Mouse (Mus musculus) CH12.LX (cell line): ENCODE measurements around the gene Cep295nl. TPM values are rescaled to one million over a fixed set of nuclear protein-coding genes. Genes with fewer than 3 reads are reported as not detected.

Experiments used
- DNase-seq: peaks from one replicate; pipeline ENCODE4 v3.0.0-alpha.2; 2013; ENCODE audit errors: extremely low read depth
- H3K27ac ChIP-seq: 2 replicates; pipeline ENCODE4 v1.5.1; 2012; ENCODE audit warnings: low read depth, mild to moderate bottlenecking, control low read depth, moderate library complexity; ENCODE audit not compliant: insufficient read depth
- H3K27me3 ChIP-seq: replicated peaks from 2 replicates; pipeline ENCODE3; 2012; ENCODE audit warnings: inconsistent platforms
- H3K36me3 ChIP-seq, 2 experiments: replicated peaks in 1 of 2; 2 replicates each; pipeline versions ENCODE3 to v1.6.1; 2012; ENCODE audit warnings: inconsistent platforms in 1 of 2, low read length in 1 of 2, mild to moderate bottlenecking in 1 of 2, mixed read lengths in 1 of 2, moderate library complexity in 1 of 2; ENCODE audit not compliant: control insufficient read depth in 1 of 2, insufficient read depth in 1 of 2
- H3K4me1 ChIP-seq, 2 experiments: 2 replicates each; pipeline ENCODE4 v1.6.1; 2012; ENCODE audit warnings: inconsistent platforms in 1 of 2, moderate library complexity in 1 of 2; ENCODE audit not compliant: insufficient read depth in 2 of 2, control insufficient read depth in 1 of 2
- H3K4me2 ChIP-seq: 2 replicates; pipeline ENCODE4 v1.6.1; 2012; ENCODE audit warnings: low read depth, mild to moderate bottlenecking, control low read depth; ENCODE audit not compliant: poor library complexity, insufficient read depth, severe bottlenecking
- H3K4me3 ChIP-seq, 3 experiments: fragments of 150-350 bp in 1 of 3; sonication (generic) in 1 of 3; replicated peaks in 1 of 3; 2 replicates each; pipeline versions ENCODE3 to v1.5.1; 2011 to 2012; ENCODE audit warnings: low read depth in 2 of 3, low read length in 2 of 3, mild to moderate bottlenecking in 2 of 3, moderate library complexity in 2 of 3, control low read depth in 1 of 3, improper control_type of control experiment in 1 of 3, inconsistent platforms in 1 of 3, mixed read lengths in 1 of 3; ENCODE audit not compliant: poor library complexity in 1 of 3
- H3K79me2 ChIP-seq: replicated peaks from 2 replicates; pipeline ENCODE4 v1.6.1; 2012; ENCODE audit warnings: mild to moderate bottlenecking, moderate library complexity; ENCODE audit not compliant: control insufficient read depth, poor library complexity, insufficient read depth, severe bottlenecking; ENCODE audit errors: extremely low read depth
- H3K9ac ChIP-seq: 2 replicates; pipeline ENCODE4 v1.6.1; 2012; ENCODE audit warnings: low read depth, mild to moderate bottlenecking, control low read depth, moderate library complexity; ENCODE audit not compliant: insufficient read depth
- H3K9me3 ChIP-seq: replicated peaks from 2 replicates; pipeline ENCODE3; 2012; ENCODE audit warnings: low read length, inconsistent platforms, mixed read lengths
- BHLHE40 ChIP-seq: IDR thresholded peaks from 2 replicates; pipeline ENCODE4 v1.6.1; 2011; ENCODE audit warnings: mild to moderate bottlenecking, low read depth, low read length, improper control_type of control experiment
- CHD1 ChIP-seq: IDR thresholded peaks from 2 replicates; pipeline ENCODE4 v1.6.1; 2012; ENCODE audit warnings: low read depth, low read length, improper control_type of control experiment, inconsistent platforms
- ELF1 ChIP-seq: IDR thresholded peaks from 2 replicates; pipeline ENCODE4 v1.6.1; 2014; ENCODE audit warnings: low read depth, mild to moderate bottlenecking, inconsistent platforms, low read length, improper control_type of control experiment
- ETS1 ChIP-seq: conservative IDR thresholded peaks from 2 replicates; pipeline ENCODE4 v1.6.1; 2012; ENCODE audit warnings: low read depth, mild to moderate bottlenecking, inconsistent platforms, low read length, improper control_type of control experiment, moderate library complexity
- HCFC1 ChIP-seq: IDR thresholded peaks from 2 replicates; pipeline ENCODE4 v1.6.1; 2012; ENCODE audit warnings: low read depth, mild to moderate bottlenecking, inconsistent platforms, low read length, improper control_type of control experiment
- IRF4 ChIP-seq: IDR thresholded peaks from 2 replicates; pipeline ENCODE4 v1.6.1; 2014; ENCODE audit warnings: low read depth, mild to moderate bottlenecking, inconsistent platforms, low read length, improper control_type of control experiment
- JUN ChIP-seq: IDR thresholded peaks from 2 replicates; pipeline ENCODE4 v1.6.1; 2011; ENCODE audit warnings: low read depth, mild to moderate bottlenecking, low read length, improper control_type of control experiment, moderate library complexity; ENCODE audit not compliant: insufficient read depth
- JUND ChIP-seq: conservative IDR thresholded peaks from 2 replicates; pipeline ENCODE4 v1.6.1; 2011; ENCODE audit warnings: low read depth, low read length, improper control_type of control experiment
- KAT2A ChIP-seq: IDR thresholded peaks from 2 replicates; pipeline ENCODE4 v1.6.1; 2012; ENCODE audit warnings: low read length, improper control_type of control experiment, inconsistent platforms; ENCODE audit not compliant: insufficient replicate concordance
- MEF2A ChIP-seq: IDR thresholded peaks from 2 replicates; pipeline ENCODE4 v1.6.1; 2014; ENCODE audit warnings: low read depth, mild to moderate bottlenecking, inconsistent platforms, low read length, improper control_type of control experiment, borderline replicate concordance
- MXI1 ChIP-seq: IDR thresholded peaks from 2 replicates; pipeline ENCODE4 v1.6.1; 2011; ENCODE audit warnings: mild to moderate bottlenecking, low read depth, low read length, improper control_type of control experiment
- NRF1 ChIP-seq: IDR thresholded peaks from 2 replicates; pipeline ENCODE4 v1.6.1; 2014; ENCODE audit warnings: low read depth, mild to moderate bottlenecking, inconsistent platforms, low read length, improper control_type of control experiment, moderate library complexity
- PAX5 ChIP-seq: IDR thresholded peaks from 2 replicates; pipeline ENCODE4 v1.6.1; 2012; ENCODE audit warnings: low read length, inconsistent platforms, mixed read lengths
- POLR2AphosphoS2 ChIP-seq: IDR thresholded peaks from 2 replicates; pipeline ENCODE4 v1.6.1; 2011; ENCODE audit warnings: low read depth, low read length, improper control_type of control experiment
- SMC3 ChIP-seq: IDR thresholded peaks from 2 replicates; pipeline ENCODE4 v1.6.1; 2011; ENCODE audit warnings: low read depth, low read length, improper control_type of control experiment
- TBP ChIP-seq: conservative IDR thresholded peaks from 2 replicates; pipeline ENCODE4 v1.6.1; 2011; ENCODE audit warnings: low read depth, low read length, improper control_type of control experiment
- TCF12 ChIP-seq: IDR thresholded peaks from 2 replicates; pipeline ENCODE4 v1.6.1; 2014; ENCODE audit warnings: low read depth, mild to moderate bottlenecking, inconsistent platforms, low read length, improper control_type of control experiment
- UBTF ChIP-seq: IDR thresholded peaks from 2 replicates; pipeline ENCODE4 v1.6.1; 2012; ENCODE audit warnings: low read depth, mild to moderate bottlenecking, inconsistent platforms, low read length, improper control_type of control experiment, moderate library complexity
- USF1 ChIP-seq: IDR thresholded peaks from 2 replicates; pipeline ENCODE4 v1.6.1; 2014; ENCODE audit warnings: low read depth, mild to moderate bottlenecking, inconsistent platforms, low read length, improper control_type of control experiment
- ZKSCAN1 ChIP-seq: IDR thresholded peaks from 2 replicates; pipeline ENCODE4 v1.6.1; 2012; ENCODE audit warnings: low read depth, inconsistent platforms, low read length, improper control_type of control experiment, borderline replicate concordance
- ZMIZ1 ChIP-seq: IDR thresholded peaks from 2 replicates; pipeline ENCODE4 v1.6.1; 2012; ENCODE audit warnings: low read depth, mild to moderate bottlenecking, inconsistent platforms, low read length, improper control_type of control experiment
- dilution Hi-C: fragments of 300-500 bp; cut with MboI; formaldehyde crosslinking; loops from 2 replicates; pipeline ENCODE4 v1.14.3; 2020; ENCODE audit warnings: low sequenced_read_pairs; ENCODE audit not compliant: extremely low pct_unique_long_range_greater_than_20kb, extremely low pct_ligation_motif_present
- in situ Hi-C: fragments of 300-500 bp; cut with MboI; formaldehyde crosslinking; loops from 3 replicates; pipeline ENCODE4 v1.14.3; 2019; ENCODE audit warnings: low sequenced_read_pairs, low pct_ligation_motif_present, low pct_unique_long_range_greater_than_20kb, mixed read lengths
- polyA plus RNA-seq: library from polyadenylated mRNA; unstranded; fragments of >175 nt; gene quantifications from 2 replicates; pipeline ENCODE4 v1.2.1, GENCODE M21; 2012; ENCODE audit warnings: low read depth; ENCODE audit not compliant: insufficient read length
- total RNA-seq, 2 experiments: library from RNA; depleted of rRNA; stranded (reverse); fragments of 300-350 nt in 1 of 2; fragments of >200 nt in 1 of 2; gene quantifications; 2 replicates each; pipeline ENCODE4 v1.2.3; 2012 to 2014

Cep295nl gene
- total and polyA plus RNA-seq, 3 experiments, result not detected

- Histone ChIP-seq H3K36me3 (no peaks in the 10 kb centered on the region), H3K4me2 (no peak overlapping the region), H3K9ac (no peak overlapping the region), H3K9me3 (no peaks in the 10 kb centered on the region), H3K27me3 (peaks cover 38% of the 10 kb centered on the region), H3K4me3 (no peak overlapping the region), H3K27ac (no peak overlapping the region), H3K4me1 (peaks cover 14 to 26% of the 10 kb centered on the region in 2 experiments), H3K79me2 (no peaks in the 10 kb centered on the region)
- dilution Hi-C loops (no loop called here), in situ Hi-C loops (no loop called here)
- TF ChIP-seq POLR2AphosphoS2, result no peak
- no peak for TF ChIP-seq UBTF
- no peak for TF ChIP-seq USF1
- TF ChIP-seq ZMIZ1, result no peak
- no peak for TF ChIP-seq ELF1
- TF ChIP-seq MEF2A, result no peak
- no peak for TF ChIP-seq JUN
- no peak for TF ChIP-seq SMC3
- no peak for TF ChIP-seq TBP
- no peak for TF ChIP-seq HCFC1
- TF ChIP-seq BHLHE40, result no peak
- TF ChIP-seq MXI1, result no peak
- TF ChIP-seq CHD1, result no peak
- no peak for TF ChIP-seq TCF12
- no peak for TF ChIP-seq ZKSCAN1
- TF ChIP-seq ETS1, result no peak
- no peak for TF ChIP-seq NRF1
- no peak for TF ChIP-seq KAT2A
- no peak for TF ChIP-seq JUND
- no peak for TF ChIP-seq IRF4
- no peak for DNase-seq
Measured at GRCm38 (mm10) chr11:118362501-118362900, 20.2 kb upstream of the Cep295nl start.

GRCm38 (mm10) chr11:118360907-118361341 is 18.6 kb upstream of the Cep295nl start:
- Histone ChIP-seq H3K4me2 (no peak overlapping the region), H3K27me3 (peaks cover 40% of the 10 kb centered on the region), H3K9me3 (no peaks in the 10 kb centered on the region), H3K27ac (no peak overlapping the region), H3K4me1 (peaks cover 14 to 17% of the 10 kb centered on the region in 2 experiments), H3K79me2 (no peaks in the 10 kb centered on the region), H3K4me3 (no peak overlapping the region), H3K36me3 (no peaks in the 10 kb centered on the region), H3K9ac (no peak overlapping the region)
- DNase-seq, result no peak
- TF ChIP-seq SMC3 (no peak), PAX5 (no peak), BHLHE40 (no peak)
- dilution Hi-C loops (no loop called here), in situ Hi-C loops (no loop called here)
